Mouse (Mus musculus) frontal cortex, postnatal 25 days (tissue): ENCODE measurements around the gene Try4.
"Not testable (repeated sequence)": the region's sequence is repeated elsewhere in the genome, so short reads cannot be mapped to it uniquely, and the experiment has no call there.

Experiments used
- DNase-seq, 2 experiments: peaks; one replicate each; pipeline ENCODE4 v3.0.0; 2022; ENCODE audit warnings: low spot score in 2 of 2

Try4 gene

GRCm38 (mm10) chr6:41301969-41302368 lies at the start of gene Try4:
Gene Try4 (plus strand): TSS chr6:41302269.
- DNase-seq = no peak

- not testable (repeated sequence) for DNase-seq
Observed at GRCm38 (mm10) chr6:41253314-41253713, 48.8 kb upstream of the Try4 start.

- DNase-seq = no peak
Observed at GRCm38 (mm10) chr6:41256424-41256823, 45.6 kb upstream of the Try4 start.

- DNase-seq = no peak
Observed at GRCm38 (mm10) chr6:41257432-41257831, 44.6 kb upstream of the Try4 start.

GRCm38 (mm10) chr6:41262796-41263195 lies 39.3 kb upstream of the Try4 start:
- no peak for DNase-seq

- DNase-seq = no peak
Observed at GRCm38 (mm10) chr6:41266140-41266539, 35.9 kb upstream of the Try4 start.

GRCm38 (mm10) chr6:41298255-41298654 lies 3.8 kb upstream of the Try4 start:
- DNase-seq = no peak

GRCm38 (mm10) chr6:41316741-41317140 lies 14.7 kb downstream of the Try4 start, which contains the start of gene Try5:
Gene Try5 (minus strand): TSS chr6:41316841.
- not testable (repeated sequence) for DNase-seq

- no peak for DNase-seq
Observed at GRCm38 (mm10) chr6:41353932-41354331, 51.9 kb downstream of the Try4 start, which contains the start of gene Try10. Gene Try10 (plus strand): TSS chr6:41354105.
